In genomic region chr11:49543149-49543548, GRCm38 (mm10) we compare ENCODE assay signal across 13 mouse cellular contexts. TPM values are rescaled to one million over a fixed set of nuclear protein-coding genes. Genes with fewer than 3 reads are reported as not detected.
"Had no signal": no experiment of that assay in that cellular context is flagged by ENCODE, and none has a peak within 500 bp of the region (broad histone marks: within the 10 kb centered on the region; RNA-seq: fewer than 3 reads in every experiment).

Gene Olfr1381 (plus strand): TSS chr11:49543449.

RNA-seq across cellular contexts. Expression of gene Olfr1381, which starts in this region (rescaled TPM):
- polyA plus RNA-seq: neural tube, embryonic 13.5 days; neural tube, embryonic 14.5 days; neural tube, embryonic 15.5 days; small intestine, adult 2 months; spleen, adult 2 months; stomach, embryonic 14.5 days; stomach, embryonic 15.5 days; stomach, embryonic 16.5 days; stomach, postnatal 0 days; testis, adult 2 months; thymus, adult 2 months; thymus, postnatal 0 days; urinary bladder, adult 2 months had no signal
